Mouse (Mus musculus): ENCODE measurements around the gene Dedd2. TPM values are rescaled to one million over a fixed set of nuclear protein-coding genes. Genes with fewer than 3 reads are reported as not detected.

Gene Dedd2
- total RNA-seq, 2 experiments from 2014 or later = 11.0 to 17.2 TPM

GRCm38 (mm10) chr7:25219416-25219750 lies 1.0 kb downstream of the Dedd2 start:
- no peak for ATAC-seq (replicated peaks; ENCODE audit: poor library complexity)

GRCm38 (mm10) chr7:25218705-25219415 lies 1.6 kb downstream of the Dedd2 start:
- ATAC-seq (replicated peaks; ENCODE audit: poor library complexity) = peak; percentile 13; the same call in 1 of the 2 replicates

- ATAC-seq (replicated peaks; ENCODE audit: poor library complexity) = 0 out of 2 replicates have a peak, but pooled peaks have one; percentile 5
Observed at GRCm38 (mm10) chr7:25217653-25218395, 2.6 kb downstream of the Dedd2 start.

GRCm38 (mm10) chr7:25214172-25214571 lies 6.2 kb downstream of the Dedd2 start:
- no peak for ATAC-seq (replicated peaks; ENCODE audit: poor library complexity)

GRCm38 (mm10) chr7:25213099-25213498 lies 7.3 kb downstream of the Dedd2 start:
- ATAC-seq (replicated peaks; ENCODE audit: poor library complexity) = peak; percentile 82

GRCm38 (mm10) chr7:25210482-25210881 lies 9.9 kb downstream of the Dedd2 start:
- no peak for ATAC-seq (replicated peaks; ENCODE audit: poor library complexity)

GRCm38 (mm10) chr7:25209161-25209622 lies 11.2 kb downstream of the Dedd2 start:
- no peak for ATAC-seq (replicated peaks; ENCODE audit: poor library complexity)

GRCm38 (mm10) chr7:25206094-25206830 lies 14.2 kb downstream of the Dedd2 start:
- ATAC-seq (replicated peaks; ENCODE audit: poor library complexity) = no peak

- ATAC-seq (replicated peaks; ENCODE audit: poor library complexity) = peak; percentile 72
Observed at GRCm38 (mm10) chr7:25205355-25206093, 14.9 kb downstream of the Dedd2 start.

- ATAC-seq (replicated peaks; ENCODE audit: poor library complexity) = no peak
Observed at GRCm38 (mm10) chr7:25203624-25204023, 16.8 kb downstream of the Dedd2 start.

- ATAC-seq (replicated peaks; ENCODE audit: poor library complexity) = no peak
Observed at GRCm38 (mm10) chr7:25197384-25198018, 22.9 kb downstream of the Dedd2 start.

- peak; percentile 47 for ATAC-seq (replicated peaks; ENCODE audit: poor library complexity)
Observed at GRCm38 (mm10) chr7:25196107-25196506, 24.3 kb downstream of the Dedd2 start.

GRCm38 (mm10) chr7:25195148-25195547 lies 25.3 kb downstream of the Dedd2 start:
- ATAC-seq (replicated peaks; ENCODE audit: poor library complexity) = peak; percentile 47; the same call in 1 of the 2 replicates

- no peak for ATAC-seq (replicated peaks; ENCODE audit: poor library complexity)
Observed at GRCm38 (mm10) chr7:25192110-25192509, 28.3 kb downstream of the Dedd2 start.

GRCm38 (mm10) chr7:25190806-25191205 lies 29.6 kb downstream of the Dedd2 start:
- no peak for ATAC-seq (replicated peaks; ENCODE audit: poor library complexity)

- peak; percentile 100 for ATAC-seq (replicated peaks; ENCODE audit: poor library complexity)
Observed at GRCm38 (mm10) chr7:25187662-25188650, 32.5 kb downstream of the Dedd2 start.

GRCm38 (mm10) chr7:25184091-25184490 lies 36.3 kb downstream of the Dedd2 start:
- no peak for ATAC-seq (replicated peaks; ENCODE audit: poor library complexity)

GRCm38 (mm10) chr7:25181814-25182213 lies 38.6 kb downstream of the Dedd2 start:
- peak; percentile 12 for ATAC-seq (replicated peaks; ENCODE audit: poor library complexity)

GRCm38 (mm10) chr7:25181331-25181790 lies 39.1 kb downstream of the Dedd2 start:
- ATAC-seq (replicated peaks; ENCODE audit: poor library complexity) = peak; percentile 91

All from megakaryocyte progenitor cell, adult 5-6 weeks (primary cell).